Mouse (Mus musculus) testis, adult 2 months (tissue): ENCODE data around the gene Timm8b. TPM values are rescaled to one million over a fixed set of nuclear protein-coding genes. Genes with fewer than 3 reads are reported as not detected.
A peak's percentile ranks its signal among the peaks of the same experiment; 100 is the strongest.
"Not testable (repeated sequence)": the region's sequence is repeated elsewhere in the genome, so short reads cannot be mapped to it uniquely, and the experiment has no call there.

ENCODE experiments used
- H3K27ac ChIP-seq: fragments of 200-500 bp; 2 replicates; pipeline ENCODE4 v1.5.1; 2012; ENCODE audit warnings: low read depth, low read length; ENCODE audit not compliant: control insufficient read depth, insufficient read depth
- H3K27me3 ChIP-seq: fragments of 200-500 bp; 2 replicates; pipeline ENCODE4 v1.6.1; 2012; ENCODE audit warnings: mild to moderate bottlenecking, low read length, moderate library complexity; ENCODE audit not compliant: control insufficient read depth, insufficient read depth
- H3K36me3 ChIP-seq: fragments of 200-500 bp; 2 replicates; pipeline ENCODE4 v1.6.1; 2012; ENCODE audit warnings: mild to moderate bottlenecking, low read length; ENCODE audit not compliant: control insufficient read depth, insufficient read depth
- H3K4me1 ChIP-seq: fragments of 200-500 bp; 2 replicates; pipeline ENCODE4 v1.6.1; 2012; ENCODE audit warnings: low read length; ENCODE audit not compliant: control insufficient read depth, insufficient read depth
- H3K4me3 ChIP-seq: fragments of 200-500 bp; 2 replicates; pipeline ENCODE4 v1.5.1; 2012; ENCODE audit warnings: low read depth, mild to moderate bottlenecking, low read length, moderate library complexity, mixed read lengths; ENCODE audit not compliant: control insufficient read depth
- CTCF ChIP-seq: fragments of 200-500 bp; IDR thresholded peaks from 2 replicates; pipeline ENCODE4 v1.5.1; 2012; ENCODE audit warnings: low read depth, mild to moderate bottlenecking, inconsistent platforms, low read length, moderate library complexity; ENCODE audit not compliant: control insufficient read depth, insufficient read depth, insufficient replicate concordance
- POLR2A ChIP-seq: fragments of 200-500 bp; IDR thresholded peaks from 2 replicates; pipeline ENCODE4 v1.6.1; 2012; ENCODE audit warnings: low read depth, mild to moderate bottlenecking, inconsistent platforms, low read length, moderate library complexity; ENCODE audit not compliant: control insufficient read depth
- polyA plus RNA-seq: library from polyadenylated mRNA; depleted of rRNA; stranded (reverse); fragments of >200 nt; gene quantifications from 2 replicates; pipeline ENCODE4 v1.2.3, GENCODE M21; 2012

Timm8b gene
- polyA plus RNA-seq, 1 experiment: 577 TPM

DNA sequence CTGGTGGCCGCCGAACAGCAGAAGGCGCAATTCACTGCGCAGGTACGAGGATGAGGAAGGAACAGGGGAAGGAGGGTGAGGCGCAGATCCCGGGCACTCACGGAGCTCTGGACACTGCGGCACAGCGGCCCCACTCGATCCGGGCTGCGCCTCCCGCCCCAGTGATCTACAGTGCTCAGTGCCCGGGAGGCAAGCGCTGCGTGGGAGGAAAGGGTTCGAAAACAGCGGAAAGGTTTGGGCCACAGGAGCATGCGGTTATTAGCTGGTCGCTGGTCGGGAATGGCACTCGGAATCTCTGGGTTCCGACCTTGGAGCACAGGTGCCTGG, 251 bp downstream of the Timm8b start:
- H3K36me3 ChIP-seq: no peaks in the 10 kb centered on the region; the same call in 1 of the 2 replicates
- H3K4me1 ChIP-seq: peaks cover 5% of the 10 kb centered on the region
- peak overlapping the region; percentile 94 for H3K4me3 ChIP-seq
- TF ChIP-seq POLR2A (no peak), CTCF (no peak)
- H3K27me3 ChIP-seq: no peaks in the 10 kb centered on the region
- peak overlapping the region; percentile 74 for H3K27ac ChIP-seq

GRCm38 (mm10) chr9:50604338-50604737, 628 bp downstream of the Timm8b start:
- H3K27ac ChIP-seq: peak overlapping the region; percentile 74
- no peak for TF ChIP-seq CTCF
- no peak for TF ChIP-seq POLR2A
- no peaks in the 10 kb centered on the region for H3K27me3 ChIP-seq
- H3K4me1 ChIP-seq: peaks cover 5% of the 10 kb centered on the region
- H3K36me3 ChIP-seq: no peaks in the 10 kb centered on the region; the same call in 1 of the 2 replicates
- peak overlapping the region; percentile 94 for H3K4me3 ChIP-seq

- no peaks in the 10 kb centered on the region for H3K36me3 ChIP-seq
- no peak overlapping the region for H3K4me3 ChIP-seq
- no peak for TF ChIP-seq CTCF
- no peak for TF ChIP-seq POLR2A
- no peaks in the 10 kb centered on the region for H3K27me3 ChIP-seq
- H3K27ac ChIP-seq: no peak overlapping the region
- H3K4me1 ChIP-seq: no peaks in the 10 kb centered on the region; the same call in 1 of the 2 replicates
Measured at GRCm38 (mm10) chr9:50612115-50612514, 8.4 kb downstream of the Timm8b start.

DNA sequence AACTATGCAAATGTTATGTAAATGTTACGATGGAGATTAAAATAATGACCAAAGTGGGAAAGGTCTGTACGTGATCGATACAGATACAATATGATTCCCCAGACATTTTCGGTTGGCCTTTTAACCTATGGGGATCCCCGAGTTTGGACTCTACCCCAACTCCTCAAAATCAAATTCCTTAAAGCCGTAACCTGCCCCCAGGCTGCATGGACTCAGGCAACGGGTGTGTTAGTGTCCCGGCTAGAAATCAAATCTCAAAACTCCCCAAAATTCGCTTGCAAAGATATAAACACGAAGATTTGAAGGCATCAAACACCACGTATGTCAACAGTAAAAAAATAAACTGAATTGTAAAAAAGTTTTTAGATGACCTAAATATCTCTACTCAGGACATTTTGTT, 12.5 kb downstream of the Timm8b start:
- peaks cover 3% of the 10 kb centered on the region for H3K36me3 ChIP-seq
- no peaks in the 10 kb centered on the region for H3K27me3 ChIP-seq
- TF ChIP-seq POLR2A: no peak
- no peak for TF ChIP-seq CTCF
- H3K4me1 ChIP-seq: no peaks in the 10 kb centered on the region; the same call in none of the 2 replicates
- no peak overlapping the region; the same call in 1 of the 2 replicates for H3K27ac ChIP-seq
- H3K4me3 ChIP-seq: peak overlapping the region; percentile 97

DNA sequence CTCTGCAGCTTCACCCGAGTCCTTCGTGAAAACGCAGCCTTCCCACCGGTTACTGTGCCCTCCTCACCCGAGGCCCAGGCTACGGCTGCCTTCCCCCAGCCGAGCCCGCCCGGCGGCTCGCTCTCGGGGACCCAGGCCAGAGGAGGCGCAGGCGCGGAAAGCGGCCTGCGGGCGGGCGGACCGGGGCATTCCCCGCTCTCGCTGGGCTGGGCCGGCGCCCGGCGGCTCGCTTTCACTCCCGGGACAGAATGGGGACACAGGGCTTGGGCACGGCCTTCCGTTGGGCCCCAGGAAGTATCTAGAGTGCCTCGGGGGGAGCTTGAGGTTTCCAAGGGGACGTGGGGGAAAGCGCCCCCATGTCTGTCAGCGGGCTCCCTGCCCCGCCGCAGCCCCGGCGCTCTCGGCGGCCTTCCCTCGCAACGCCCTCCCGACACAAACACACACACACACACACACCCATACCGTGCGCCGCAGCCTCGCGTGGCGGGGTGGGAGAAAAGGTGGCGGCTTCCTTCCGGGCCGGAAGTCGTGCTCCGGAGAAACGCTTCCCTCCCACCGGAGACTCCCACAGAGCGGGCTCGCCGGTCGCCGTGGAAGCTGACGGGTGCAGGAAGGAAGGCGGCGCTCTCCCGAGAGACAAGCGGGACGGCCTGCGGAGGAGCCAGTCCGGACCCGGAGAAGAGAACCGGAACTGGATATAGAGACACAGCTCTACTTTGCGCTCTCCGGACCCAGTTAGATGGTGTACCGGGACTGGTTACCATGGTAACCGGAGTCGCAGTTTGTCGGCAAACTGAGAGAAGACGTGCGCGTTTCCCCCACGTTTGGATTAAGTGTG, 13.3 kb downstream of the Timm8b start, which contains the start of the genes Pih1d2 and Nkapd1:
TSS of gene Pih1d2 (plus strand) at position 556 of the 838 bp plus-strand sequence.
TSS of gene Nkapd1 (minus strand) at position 699 of the 838 bp plus-strand sequence.
- Histone ChIP-seq H3K36me3 (peaks cover 3% of the 10 kb centered on the region), H3K4me3 (peak within 1 kb of the TSS; percentile 97), H3K4me1 (no peaks in the 10 kb centered on the region; the same call in none of the 2 replicates), H3K27ac (peak within 1 kb of the TSS; percentile 97), H3K27me3 (no peaks in the 10 kb centered on the region)
- TF ChIP-seq POLR2A: peak; percentile 75
- TF ChIP-seq CTCF: no peak

GRCm38 (mm10) chr9:50617794-50618330, 14.2 kb downstream of the Timm8b start:
- no peaks in the 10 kb centered on the region; the same call in none of the 2 replicates for H3K4me1 ChIP-seq
- H3K36me3 ChIP-seq: peaks cover 3% of the 10 kb centered on the region
- TF ChIP-seq CTCF (no peak), POLR2A (no peak)
- no peak overlapping the region for H3K27ac ChIP-seq
- peak overlapping the region; percentile 79 for H3K4me3 ChIP-seq
- no peaks in the 10 kb centered on the region for H3K27me3 ChIP-seq

DNA sequence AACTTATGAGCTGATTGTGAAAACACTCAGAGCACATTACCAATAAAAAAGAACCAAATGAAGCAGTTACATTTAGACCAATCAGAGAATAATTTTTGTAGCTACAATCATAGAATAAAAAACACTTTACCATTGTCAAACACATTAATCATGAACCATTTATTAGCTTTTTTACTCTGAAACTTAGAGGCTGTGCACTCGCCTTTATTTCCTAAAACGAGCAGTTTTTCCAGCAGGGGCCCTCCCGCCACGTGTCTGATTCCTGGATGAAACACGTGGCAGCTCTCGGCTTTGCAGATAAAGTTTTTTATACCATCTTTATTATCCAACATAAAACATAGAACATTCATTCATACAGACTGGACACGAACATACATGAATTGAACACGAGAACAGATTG, 27.2 kb downstream of the Timm8b start:
- not testable (repeated sequence) for H3K4me1 ChIP-seq, H3K27me3 ChIP-seq, H3K4me3 ChIP-seq, H3K36me3 ChIP-seq, H3K27ac ChIP-seq
